Mouse (Mus musculus) c-Kit-positive CD71-positive TER-119-negative erythroid progenitor cells, embryonic 14.5 days (primary cell): ENCODE data around the gene Prpf6.

Experiments
- DNase-seq: peaks from one replicate; pipeline ENCODE4 v3.0.0-alpha.2; 2013; ENCODE audit warnings: low read depth

Gene Prpf6

GRCm38 (mm10) chr2:181579681-181580080 is 12.0 kb upstream of the Prpf6 start:
- DNase-seq, result no peak

GRCm38 (mm10) chr2:181580131-181580772 is 11.4 kb upstream of the Prpf6 start:
- DNase-seq, result no peak

- DNase-seq, result peak; percentile 87
Measured at GRCm38 (mm10) chr2:181581016-181581401, 10.7 kb upstream of the Prpf6 start.

GRCm38 (mm10) chr2:181581402-181582120 is 10.1 kb upstream of the Prpf6 start:
- peak; percentile 63 for DNase-seq

- no peak for DNase-seq
Measured at GRCm38 (mm10) chr2:181582358-181582757, 9.3 kb upstream of the Prpf6 start.

GRCm38 (mm10) chr2:181582939-181583338 is 8.7 kb upstream of the Prpf6 start:
- no peak for DNase-seq

- DNase-seq, result no peak
Measured at GRCm38 (mm10) chr2:181583460-181584257, 8.0 kb upstream of the Prpf6 start.

GRCm38 (mm10) chr2:181584411-181584942 is 7.2 kb upstream of the Prpf6 start, which contains the start of gene Uckl1:
TSS of gene Uckl1 (minus strand) at chr2:181584892.
- no peak for DNase-seq

GRCm38 (mm10) chr2:181585506-181585905 is 6.2 kb upstream of the Prpf6 start:
- no peak for DNase-seq

- DNase-seq, result no peak
Measured at GRCm38 (mm10) chr2:181586124-181586523, 5.5 kb upstream of the Prpf6 start.

GRCm38 (mm10) chr2:181587796-181588195 is 3.9 kb upstream of the Prpf6 start:
- no peak for DNase-seq

GRCm38 (mm10) chr2:181588229-181588780 is 3.4 kb upstream of the Prpf6 start:
- DNase-seq, result no peak

- no peak for DNase-seq
Measured at GRCm38 (mm10) chr2:181589011-181589731, 2.5 kb upstream of the Prpf6 start.

- DNase-seq, result no peak
Measured at GRCm38 (mm10) chr2:181589732-181590105, 1.9 kb upstream of the Prpf6 start.

GRCm38 (mm10) chr2:181590471-181590870 is 1.2 kb upstream of the Prpf6 start:
- no peak for DNase-seq

GRCm38 (mm10) chr2:181592231-181593041 is 768 bp downstream of the Prpf6 start, which contains the start of gene Zfp512b:
TSS of gene Zfp512b (minus strand) at chr2:181592803.
- DNase-seq, result no peak

- no peak for DNase-seq
Measured at GRCm38 (mm10) chr2:181593042-181593421, 1.4 kb downstream of the Prpf6 start.

- DNase-seq, result no peak
Measured at GRCm38 (mm10) chr2:181593937-181594336, 2.3 kb downstream of the Prpf6 start.

GRCm38 (mm10) chr2:181594946-181595696 is 3.5 kb downstream of the Prpf6 start:
- no peak for DNase-seq
